Mouse (Mus musculus) midbrain, embryonic 12.5 days (tissue): Measurements from ENCODE around the gene Spata3. TPM values are rescaled to one million over a fixed set of nuclear protein-coding genes. Genes with fewer than 3 reads are reported as not detected.
"Not testable (repeated sequence)": the region's sequence is repeated elsewhere in the genome, so short reads cannot be mapped to it uniquely, and the experiment has no call there.

Experiments
- ATAC-seq: fragments of 200-750 bp; cut with Nextera tagmentation; 2 replicates; pipeline ENCODE4 v1.8.0; 2017; ENCODE audit warnings: low read depth, moderate TSS enrichment, moderate library complexity; ENCODE audit not compliant: low FRiP score
- H3K27ac ChIP-seq: fragments of 300-500 bp; sonication (generic); replicated peaks from 2 replicates; pipeline ENCODE4 v1.5.1; 2016; ENCODE audit warnings: mild to moderate bottlenecking
- H3K27me3 ChIP-seq: fragments of 300-500 bp; sonication (generic); 2 replicates; pipeline ENCODE4 v1.6.1; 2016; ENCODE audit warnings: mild to moderate bottlenecking
- H3K36me3 ChIP-seq: fragments of 300-500 bp; sonication (generic); 2 replicates; pipeline ENCODE4 v1.6.1; 2016
- H3K4me1 ChIP-seq: fragments of 300-500 bp; sonication (generic); 2 replicates; pipeline ENCODE4 v1.6.1; 2016
- H3K4me2 ChIP-seq: fragments of 300-500 bp; sonication (generic); replicated peaks from 2 replicates; pipeline ENCODE4 v1.6.1; 2016; ENCODE audit warnings: mild to moderate bottlenecking, moderate library complexity
- H3K4me3 ChIP-seq: fragments of 300-500 bp; sonication (generic); 2 replicates; pipeline ENCODE4 v1.5.1; 2016; ENCODE audit warnings: mild to moderate bottlenecking
- H3K9ac ChIP-seq: fragments of 300-500 bp; sonication (generic); replicated peaks from 2 replicates; pipeline ENCODE4 v1.6.1; 2016; ENCODE audit warnings: mild to moderate bottlenecking, moderate library complexity
- H3K9me3 ChIP-seq: fragments of 300-500 bp; sonication (generic); 2 replicates; pipeline ENCODE4 v1.6.1; 2016; ENCODE audit warnings: mild to moderate bottlenecking
- WGBS: fragments of 180-500 bp; shearing (Covaris S2); methylation state at CpG from one replicate; pipeline ENCODE4 v1.1.7; 2016; 5-methylcytosine and 5-hydroxymethylcytosine counted together
- polyA plus RNA-seq: library from polyadenylated mRNA; unstranded; fragments of >200 nt; fragmentation: Nextera tagmentation; extraction: Ambion mirVana; gene quantifications from 2 replicates; pipeline ENCODE4 v1.2.1, GENCODE M21; 2016

Gene Spata3
- polyA plus RNA-seq, 1 experiment from 2014 or later = 0.17 TPM

DNA sequence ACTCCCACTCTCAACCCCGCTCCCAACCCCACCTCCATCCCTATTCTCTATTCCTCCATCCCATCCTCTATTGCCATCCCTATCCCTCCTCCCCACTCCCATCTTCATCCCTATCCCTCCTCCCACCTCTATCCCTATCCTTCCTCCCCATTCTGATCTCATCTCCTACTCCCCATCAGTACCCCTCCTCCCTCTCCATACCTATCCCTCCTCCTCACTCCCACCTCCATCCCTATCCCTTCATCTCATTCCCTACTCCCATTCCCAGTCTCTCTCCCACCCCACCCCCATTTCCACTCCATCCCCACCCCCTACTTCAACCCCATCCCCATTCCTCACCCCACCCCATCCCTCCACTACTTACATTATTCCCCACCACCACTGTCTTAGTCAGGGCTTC is 19.4 kb upstream of the Spata3 start:
- WGBS = 94% methylated on average over 1 of the region's 1 CpGs
- no peak overlapping the region for H3K9ac ChIP-seq
- no peak overlapping the region for H3K4me3 ChIP-seq
- H3K36me3 ChIP-seq = no peaks in the 10 kb centered on the region
- H3K4me1 ChIP-seq = no peaks in the 10 kb centered on the region
- ATAC-seq = no peak
- H3K9me3 ChIP-seq = no peaks in the 10 kb centered on the region
- H3K27ac ChIP-seq = no peak overlapping the region
- no peak overlapping the region for H3K4me2 ChIP-seq
- no peaks in the 10 kb centered on the region for H3K27me3 ChIP-seq

DNA sequence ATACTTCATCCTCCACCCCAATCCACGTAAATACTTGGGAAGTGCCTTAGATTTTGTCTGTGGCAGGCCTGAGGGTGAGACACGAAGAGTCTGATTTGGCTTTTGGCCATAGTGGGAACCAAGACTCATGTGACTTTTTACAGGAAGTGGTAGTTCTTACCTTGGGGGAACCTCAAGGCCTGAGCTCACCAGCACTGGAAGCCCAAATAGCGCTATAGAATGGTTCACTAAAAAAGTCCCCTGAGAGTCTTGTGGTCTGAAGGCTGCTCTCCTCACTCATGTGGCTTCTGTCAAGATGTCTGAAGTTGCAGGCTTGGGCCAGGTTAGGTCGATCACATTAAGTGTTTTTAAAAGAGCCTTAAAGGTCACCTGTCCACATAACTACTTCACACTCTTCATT is 18.6 kb upstream of the Spata3 start:
- Histone ChIP-seq H3K4me3 (no peak overlapping the region), H3K4me2 (no peak overlapping the region), H3K27me3 (no peaks in the 10 kb centered on the region), H3K27ac (no peak overlapping the region), H3K36me3 (no peaks in the 10 kb centered on the region), H3K4me1 (no peaks in the 10 kb centered on the region), H3K9me3 (no peaks in the 10 kb centered on the region), H3K9ac (no peak overlapping the region)
- 91% methylated on average over 4 of the region's 4 CpGs for WGBS
- ATAC-seq = no peak

DNA sequence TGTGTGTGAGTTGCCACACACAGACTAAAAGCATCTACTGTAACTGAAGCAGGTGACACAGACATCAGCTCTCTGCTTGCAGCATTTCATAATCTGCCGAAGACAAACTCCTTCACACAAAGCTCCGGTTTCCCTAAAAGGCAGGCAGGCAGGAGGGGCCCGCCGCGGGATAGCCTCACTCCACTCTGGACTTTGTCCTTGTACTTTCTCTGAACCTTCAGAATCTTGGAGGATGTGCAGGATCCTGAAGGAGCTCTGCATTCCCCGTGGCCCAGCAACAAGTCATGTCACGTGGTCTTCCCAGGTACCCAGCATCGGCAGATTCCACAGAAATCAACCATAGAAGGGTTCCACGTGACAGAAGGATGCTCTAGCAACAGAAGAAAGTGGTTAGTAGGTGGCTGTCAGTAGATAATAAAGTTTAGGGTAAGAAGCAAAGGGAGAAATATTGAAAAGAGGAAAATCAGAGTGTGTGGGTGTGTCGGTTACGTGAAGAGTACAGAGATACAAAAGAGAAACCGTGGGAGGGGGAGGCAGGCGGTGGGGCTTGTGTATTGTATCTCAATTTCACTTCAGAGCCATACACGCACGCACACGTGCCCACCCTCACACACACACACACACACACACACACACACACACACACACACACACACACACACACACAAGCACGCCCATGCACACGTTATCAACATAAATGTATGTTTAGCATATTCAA is 16.6 kb upstream of the Spata3 start:
- WGBS = 86% methylated on average over 18 of the region's 18 CpGs
- no peaks in the 10 kb centered on the region for H3K4me1 ChIP-seq
- H3K9ac ChIP-seq = no peak overlapping the region
- H3K4me2 ChIP-seq = no peak overlapping the region
- no peaks in the 10 kb centered on the region for H3K9me3 ChIP-seq
- no peak overlapping the region for H3K4me3 ChIP-seq
- H3K27me3 ChIP-seq = no peaks in the 10 kb centered on the region
- H3K27ac ChIP-seq = no peak overlapping the region
- ATAC-seq = no peak
- no peaks in the 10 kb centered on the region for H3K36me3 ChIP-seq

DNA sequence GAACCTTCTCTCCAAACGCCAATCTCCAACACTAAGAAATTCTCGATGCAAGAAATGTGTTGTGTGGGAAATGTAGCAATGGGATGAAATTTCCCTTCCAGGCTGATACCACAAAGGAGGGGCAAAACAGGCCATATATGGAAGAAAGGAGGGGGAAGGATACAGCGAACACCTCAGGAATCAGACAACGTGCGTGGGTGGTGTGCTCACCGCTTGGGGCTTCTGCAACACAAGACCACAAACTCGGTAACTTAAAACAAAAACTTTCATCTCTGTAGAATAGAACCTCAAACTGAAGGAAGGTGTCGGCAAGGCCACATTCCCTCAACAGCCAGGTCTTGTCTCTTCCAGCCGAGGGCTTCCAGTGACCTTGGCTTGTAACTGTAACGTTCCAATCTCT is 11.1 kb upstream of the Spata3 start:
- H3K4me2 ChIP-seq = no peak overlapping the region

DNA sequence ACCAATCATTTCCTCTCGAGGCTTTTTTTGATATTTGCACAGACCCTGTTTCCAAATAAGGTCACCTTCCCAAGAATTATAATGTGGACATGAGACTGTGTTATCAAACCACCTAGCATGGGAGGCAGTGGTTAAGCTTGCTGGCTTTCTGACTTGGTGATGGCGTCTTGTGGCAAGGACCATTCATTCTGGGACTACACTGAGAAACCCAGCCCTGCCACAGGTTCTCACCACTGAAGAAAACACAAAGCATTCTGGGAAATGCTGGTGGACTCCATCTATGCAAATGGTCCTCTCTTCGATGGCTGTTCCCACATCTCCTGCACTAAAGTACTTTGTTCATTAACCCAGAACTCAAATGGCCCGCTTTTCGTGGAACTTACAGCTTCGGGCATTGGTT is 10.6 kb upstream of the Spata3 start:
- Histone ChIP-seq H3K9me3 (no peaks in the 10 kb centered on the region), H3K4me2 (no peak overlapping the region), H3K4me3 (no peak overlapping the region), H3K27me3 (peaks cover 5% of the 10 kb centered on the region; the same call in 1 of the 2 replicates), H3K4me1 (peaks cover 5% of the 10 kb centered on the region; the same call in 1 of the 2 replicates), H3K36me3 (no peaks in the 10 kb centered on the region), H3K9ac (no peak overlapping the region), H3K27ac (no peak overlapping the region)
- no peak for ATAC-seq
- WGBS = 91% methylated on average over 6 of the region's 6 CpGs

More for the DNA sequence above, 11.1 kb upstream of the Spata3 start:
- Histone ChIP-seq H3K27ac (no peak overlapping the region), H3K4me3 (no peak overlapping the region), H3K9ac (no peak overlapping the region), H3K36me3 (no peaks in the 10 kb centered on the region), H3K9me3 (no peaks in the 10 kb centered on the region), H3K27me3 (peaks cover 5% of the 10 kb centered on the region; the same call in 1 of the 2 replicates), H3K4me1 (peaks cover 5% of the 10 kb centered on the region; the same call in 1 of the 2 replicates)
- ATAC-seq = no peak
- whole genome bisulfite sequencing = 85% methylated on average over 10 of the region's 10 CpGs

DNA sequence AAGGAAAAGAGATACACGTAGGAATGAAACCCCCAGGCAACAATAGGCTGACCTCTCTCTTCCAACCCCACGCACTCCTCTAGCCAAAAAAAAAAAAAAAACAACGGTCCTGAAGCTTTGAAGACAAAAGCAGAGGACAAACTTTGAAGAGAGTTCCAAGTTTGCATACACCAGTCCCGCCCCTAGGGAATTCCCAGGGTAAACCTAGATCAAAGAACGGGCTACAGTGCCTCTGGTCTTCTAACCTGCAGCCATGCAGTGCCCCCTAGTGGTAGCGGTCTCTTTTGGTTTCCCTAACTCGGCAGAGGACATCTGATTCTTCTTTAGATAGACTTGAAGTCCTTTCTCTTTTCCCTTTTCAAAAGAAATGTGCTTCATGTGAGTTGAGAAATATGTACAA is 8.8 kb upstream of the Spata3 start:
- H3K9me3 ChIP-seq = no peaks in the 10 kb centered on the region
- peaks cover 5% of the 10 kb centered on the region; the same call in 1 of the 2 replicates for H3K4me1 ChIP-seq
- peak; percentile 81 for ATAC-seq
- no peaks in the 10 kb centered on the region for H3K36me3 ChIP-seq
- WGBS = 3% methylated on average over 7 of the region's 7 CpGs
- H3K27ac ChIP-seq = no peak overlapping the region
- no peak overlapping the region for H3K4me2 ChIP-seq
- H3K4me3 ChIP-seq = no peak overlapping the region
- H3K9ac ChIP-seq = no peak overlapping the region
- H3K27me3 ChIP-seq = peaks cover 5% of the 10 kb centered on the region; the same call in 1 of the 2 replicates

DNA sequence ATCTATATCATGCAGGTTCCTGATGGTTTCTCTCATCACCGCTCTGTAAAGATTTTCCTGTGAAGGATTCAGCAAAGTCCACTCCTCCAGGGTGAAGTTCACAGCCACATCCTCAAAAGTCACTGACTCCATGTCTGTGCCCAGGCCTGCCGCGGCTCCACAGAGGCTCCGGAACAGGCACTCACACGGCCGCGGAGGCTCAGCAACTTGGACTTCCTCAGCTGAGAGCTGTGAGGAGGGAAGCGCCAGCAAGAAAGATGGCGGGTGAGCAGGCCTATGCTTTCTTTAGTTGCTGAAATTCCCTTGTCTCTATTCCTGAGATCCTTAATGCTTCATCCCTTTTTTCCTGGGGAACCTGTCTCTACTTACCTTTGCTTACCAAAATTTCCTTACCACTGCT is 858 bp upstream of the Spata3 start:
- H3K36me3 ChIP-seq, H3K4me2 ChIP-seq, ATAC-seq, H3K4me1 ChIP-seq, H3K9ac ChIP-seq, H3K9me3 ChIP-seq, H3K4me3 ChIP-seq, H3K27ac ChIP-seq: not testable (repeated sequence)
- WGBS = 94% methylated on average over 9 of the region's 9 CpGs
- H3K27me3 ChIP-seq = peaks cover 40% of the 10 kb centered on the region

DNA sequence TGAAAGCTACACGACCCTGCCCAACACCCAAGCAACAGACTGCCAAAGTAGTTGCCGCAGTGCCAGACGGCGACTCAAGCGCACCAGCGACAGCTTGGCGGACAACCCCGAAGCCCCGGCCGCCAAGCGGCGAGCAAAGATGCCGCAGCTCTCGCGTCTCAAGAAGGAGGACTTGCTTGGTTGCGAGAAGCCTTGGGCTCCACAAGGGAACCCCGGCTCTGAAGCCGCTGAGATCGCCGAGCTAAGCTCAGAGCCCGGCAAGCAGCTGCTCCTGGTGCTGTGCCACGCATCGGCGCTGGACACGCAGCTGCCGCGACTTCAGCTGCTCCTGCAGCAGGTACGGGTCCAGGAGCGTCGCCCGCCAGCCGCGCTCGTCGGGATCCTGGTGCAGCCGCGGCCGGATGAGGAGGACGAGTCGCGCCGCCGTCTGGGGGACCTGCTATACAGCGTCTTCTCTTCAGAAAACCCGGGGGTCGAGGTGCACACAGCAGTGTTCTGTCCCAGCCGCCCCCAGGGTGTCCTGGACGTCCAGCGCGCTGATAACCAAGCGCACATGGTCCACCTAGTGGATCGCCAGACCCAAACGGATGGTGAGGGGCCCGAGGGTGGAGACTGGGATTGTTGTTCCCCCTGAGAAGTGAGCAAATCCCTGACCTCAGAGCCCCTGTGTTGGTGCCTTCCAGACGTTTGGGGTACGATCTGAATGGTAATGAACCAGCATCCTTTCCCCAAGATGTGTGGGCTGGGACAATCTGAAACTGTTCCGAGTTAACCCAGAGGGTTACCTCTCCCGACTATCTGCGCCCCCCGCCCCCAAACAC is 1.8 kb downstream of the Spata3 start:
- Histone ChIP-seq H3K27me3 (peaks cover 40% of the 10 kb centered on the region), H3K4me1 (peaks cover 9% of the 10 kb centered on the region; the same call in 1 of the 2 replicates), H3K27ac (no peak overlapping the region), H3K9ac (peak overlapping the region; percentile 59), H3K4me2 (peak overlapping the region; percentile 91), H3K36me3 (no peaks in the 10 kb centered on the region), H3K4me3 (peak overlapping the region; percentile 53), H3K9me3 (no peaks in the 10 kb centered on the region)
- peak; percentile 83 for ATAC-seq
- 3% methylated on average over 60 of the region's 60 CpGs for WGBS

DNA sequence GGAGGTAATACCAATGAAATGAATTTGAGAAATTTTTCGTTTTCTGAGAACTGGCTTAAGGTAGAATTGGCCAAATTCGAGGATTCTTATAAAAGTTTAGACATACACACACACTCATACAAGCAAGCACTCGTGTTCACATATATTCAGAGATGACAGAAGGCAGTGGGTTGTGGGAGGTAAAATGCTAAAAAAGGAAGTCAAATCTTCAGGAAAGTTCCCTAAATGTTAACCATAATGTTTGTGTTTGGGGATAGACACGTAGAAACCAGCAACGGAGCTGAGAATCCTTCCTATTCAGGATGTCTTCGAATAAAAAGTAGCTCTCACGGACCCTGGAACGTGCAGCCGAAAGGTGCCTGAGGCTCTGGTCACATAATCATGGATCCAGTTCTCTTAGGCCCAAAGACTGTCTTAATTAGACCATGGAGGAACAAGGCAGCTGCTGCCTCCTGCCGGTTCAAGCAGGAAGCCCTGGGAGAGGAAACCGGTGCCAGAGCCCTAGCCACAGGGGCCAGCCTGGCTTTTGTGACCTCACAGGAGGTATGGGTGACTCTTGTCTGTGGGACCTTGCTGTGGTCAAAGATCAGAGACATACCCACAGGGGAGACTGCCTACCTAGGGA is 4.9 kb downstream of the Spata3 start:
- no peak for ATAC-seq
- Histone ChIP-seq H3K27me3 (peaks cover 35% of the 10 kb centered on the region), H3K4me1 (peaks cover 9% of the 10 kb centered on the region; the same call in 1 of the 2 replicates), H3K4me3 (no peak overlapping the region), H3K27ac (no peak overlapping the region), H3K4me2 (no peak overlapping the region), H3K36me3 (no peaks in the 10 kb centered on the region), H3K9ac (no peak overlapping the region), H3K9me3 (no peaks in the 10 kb centered on the region)
- whole genome bisulfite sequencing = 73% methylated on average over 11 of the region's 11 CpGs

DNA sequence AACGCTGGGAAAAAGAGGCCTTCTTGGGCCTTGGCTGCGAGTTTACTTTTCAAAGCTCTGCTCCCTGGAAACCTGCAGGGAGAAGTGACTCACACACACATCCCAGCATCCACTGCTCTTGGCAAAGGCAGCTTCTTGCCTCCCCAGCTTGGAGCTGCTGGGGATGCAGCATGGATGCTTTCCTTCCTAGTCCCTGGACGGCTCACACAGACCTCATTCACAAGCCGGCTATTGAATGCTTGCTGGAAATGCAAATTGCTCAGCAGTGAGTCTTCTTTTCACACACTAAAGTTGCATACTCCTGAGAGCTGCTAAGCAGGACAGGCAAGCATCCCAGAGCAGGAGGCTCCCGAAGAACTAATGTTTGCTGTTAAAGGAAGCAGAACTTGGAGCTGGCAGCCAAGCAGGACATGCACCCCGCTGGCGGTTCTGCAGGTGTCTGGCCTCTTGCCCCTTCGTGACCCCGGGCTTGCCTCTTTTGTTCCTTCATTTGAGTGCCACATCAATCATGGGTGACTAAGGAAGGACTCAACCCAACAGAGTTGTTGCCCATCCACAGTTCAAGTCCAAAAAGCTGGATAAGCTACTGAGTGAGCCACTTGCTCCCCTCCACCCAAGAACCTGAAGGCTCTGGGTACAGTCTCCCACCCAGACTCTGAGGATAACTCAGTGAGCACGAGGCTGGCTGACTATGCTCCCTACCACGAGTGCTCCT is 15.8 kb downstream of the Spata3 start:
- 0 out of 2 replicates have a peak overlapping the region, but pooled peaks have one; percentile 46 for H3K27ac ChIP-seq

DNA sequence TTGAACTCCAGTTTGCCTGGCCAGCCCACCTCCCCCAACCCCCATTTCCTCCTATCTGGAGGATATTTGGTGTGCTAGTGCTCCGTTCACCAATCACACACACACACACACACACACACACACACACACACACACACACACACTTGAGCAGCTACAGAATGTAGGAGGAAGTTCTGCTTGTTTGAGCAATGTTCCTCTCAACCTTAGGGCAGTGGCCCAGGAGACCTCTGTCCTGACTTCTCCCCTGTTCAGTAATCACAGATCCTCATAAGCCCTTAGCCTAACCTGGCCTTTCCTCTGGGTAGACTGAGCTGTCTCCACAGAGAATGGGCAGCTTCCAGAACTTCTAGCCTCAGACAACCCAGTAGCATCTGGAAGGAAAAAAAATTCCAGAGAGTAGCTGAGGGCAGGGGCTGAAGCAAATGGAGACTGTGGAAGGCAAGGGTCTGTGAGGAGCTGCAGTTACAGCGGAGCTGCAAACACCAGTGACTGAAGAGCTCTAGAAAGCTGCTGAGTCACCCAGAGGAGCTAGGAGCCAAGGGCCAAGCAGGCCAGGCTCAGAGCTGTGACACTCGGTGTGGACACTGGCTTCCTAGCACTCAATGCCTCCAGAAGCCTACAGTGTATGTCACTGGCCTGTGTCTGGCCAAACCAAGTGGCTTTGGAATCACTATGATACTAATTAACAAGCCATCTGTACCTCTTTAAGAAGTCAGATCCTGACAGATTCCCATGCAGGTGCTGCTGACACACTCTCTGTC is 21.8 kb downstream of the Spata3 start:
- WGBS = 86% methylated on average over 3 of the region's 3 CpGs
- Histone ChIP-seq H3K27me3 (peaks cover 4% of the 10 kb centered on the region; the same call in 1 of the 2 replicates), H3K4me2 (no peak overlapping the region), H3K9me3 (peaks cover 7% of the 10 kb centered on the region; the same call in 1 of the 2 replicates), H3K9ac (no peak overlapping the region), H3K36me3 (no peaks in the 10 kb centered on the region), H3K4me1 (no peaks in the 10 kb centered on the region), H3K27ac (no peak overlapping the region), H3K4me3 (no peak overlapping the region)
- no peak for ATAC-seq

More for the DNA sequence above, 15.8 kb downstream of the Spata3 start:
- Histone ChIP-seq H3K4me1 (peaks cover 8% of the 10 kb centered on the region; the same call in 1 of the 2 replicates), H3K27me3 (no peaks in the 10 kb centered on the region), H3K36me3 (no peaks in the 10 kb centered on the region), H3K4me3 (no peak overlapping the region), H3K9ac (no peak overlapping the region), H3K4me2 (no peak overlapping the region), H3K9me3 (no peaks in the 10 kb centered on the region)
- WGBS = 9% methylated on average over 11 of the region's 11 CpGs
- no peak for ATAC-seq
